Mouse (Mus musculus): ENCODE measurements around the gene Rasgef1b. TPM values are rescaled to one million over a fixed set of nuclear protein-coding genes. Genes with fewer than 3 reads are reported as not detected.

Rasgef1b gene
- polyA plus RNA-seq, 1 experiment from 2014 or later: 115 TPM

GRCm38 (mm10) chr5:99385090-99385489 is 343.8 kb downstream of the Rasgef1b start:
- Histone ChIP-seq H3K36me3 (no peaks in the 10 kb centered on the region), H3K4me3 (no peak overlapping the region), H3K27ac (replicated peaks) (no peak overlapping the region), H3K4me1 (peaks cover 18% of the 10 kb centered on the region), H3K4me2 (replicated peaks) (no peak overlapping the region), H3K27me3 (no peaks in the 10 kb centered on the region), H3K9ac (replicated peaks) (no peak overlapping the region), H3K9me3 (no peaks in the 10 kb centered on the region)
- ATAC-seq (replicated peaks): no peak
- WGBS: 61% methylated on average over 1 of the region's 1 CpGs

- H3K27me3 ChIP-seq: no peaks in the 10 kb centered on the region
- no peak overlapping the region for H3K4me2 ChIP-seq (replicated peaks)
These were observed 345.0 kb downstream of the Rasgef1b start for GRCm38 (mm10) chr5:99383783-99384281.

GRCm38 (mm10) chr5:99382786-99383185 is 346.1 kb downstream of the Rasgef1b start:
- Histone ChIP-seq H3K9ac (replicated peaks) (no peak overlapping the region), H3K4me1 (peaks cover 29% of the 10 kb centered on the region), H3K4me3 (no peak overlapping the region), H3K9me3 (no peaks in the 10 kb centered on the region), H3K4me2 (replicated peaks) (no peak overlapping the region), H3K27me3 (no peaks in the 10 kb centered on the region), H3K36me3 (no peaks in the 10 kb centered on the region), H3K27ac (replicated peaks) (no peak overlapping the region)
- 70% methylated on average over 5 of the region's 5 CpGs for WGBS
- ATAC-seq (replicated peaks): no peak

More at GRCm38 (mm10) chr5:99383783-99384281, 345.0 kb downstream of the Rasgef1b start:
- H3K27ac ChIP-seq (replicated peaks): no peak overlapping the region
- no peaks in the 10 kb centered on the region for H3K9me3 ChIP-seq
- peaks cover 24% of the 10 kb centered on the region for H3K4me1 ChIP-seq
- no peaks in the 10 kb centered on the region for H3K36me3 ChIP-seq
- no peak for ATAC-seq (replicated peaks)
- H3K4me3 ChIP-seq: no peak overlapping the region
- H3K9ac ChIP-seq (replicated peaks): no peak overlapping the region
- WGBS: 84% methylated on average over 13 of the region's 13 CpGs

GRCm38 (mm10) chr5:99381639-99382038 is 347.2 kb downstream of the Rasgef1b start:
- WGBS: 85% methylated on average over 2 of the region's 2 CpGs
- no peaks in the 10 kb centered on the region for H3K27me3 ChIP-seq

GRCm38 (mm10) chr5:99380882-99381281 is 348.0 kb downstream of the Rasgef1b start:
- Histone ChIP-seq H3K4me2 (replicated peaks) (no peak overlapping the region), H3K4me3 (no peak overlapping the region), H3K9ac (replicated peaks) (no peak overlapping the region), H3K9me3 (no peaks in the 10 kb centered on the region), H3K27ac (replicated peaks) (no peak overlapping the region), H3K27me3 (no peaks in the 10 kb centered on the region), H3K4me1 (peaks cover 19% of the 10 kb centered on the region), H3K36me3 (no peaks in the 10 kb centered on the region)
- WGBS: 91% methylated on average over 9 of the region's 9 CpGs
- no peak for ATAC-seq (replicated peaks)

More at GRCm38 (mm10) chr5:99381639-99382038, 347.2 kb downstream of the Rasgef1b start:
- Histone ChIP-seq H3K4me1 (peaks cover 27% of the 10 kb centered on the region), H3K4me3 (no peak overlapping the region), H3K4me2 (replicated peaks) (no peak overlapping the region), H3K36me3 (no peaks in the 10 kb centered on the region), H3K27ac (replicated peaks) (no peak overlapping the region), H3K9ac (replicated peaks) (no peak overlapping the region), H3K9me3 (no peaks in the 10 kb centered on the region)
- ATAC-seq (replicated peaks): no peak

GRCm38 (mm10) chr5:99380166-99380565 is 348.7 kb downstream of the Rasgef1b start:
- Histone ChIP-seq H3K4me1 (peaks cover 14% of the 10 kb centered on the region), H3K4me2 (replicated peaks) (no peak overlapping the region), H3K27ac (replicated peaks) (no peak overlapping the region), H3K36me3 (no peaks in the 10 kb centered on the region), H3K9ac (replicated peaks) (no peak overlapping the region), H3K4me3 (no peak overlapping the region), H3K27me3 (no peaks in the 10 kb centered on the region), H3K9me3 (no peaks in the 10 kb centered on the region)
- 71% methylated on average over 12 of the region's 12 CpGs for WGBS
- no peak for ATAC-seq (replicated peaks)

- Histone ChIP-seq H3K4me1 (peaks cover 14% of the 10 kb centered on the region), H3K9ac (replicated peaks) (no peak overlapping the region), H3K27ac (replicated peaks) (0 out of 2 replicates have a peak overlapping the region, but pooled peaks have one; percentile 3), H3K27me3 (no peaks in the 10 kb centered on the region), H3K4me3 (no peak overlapping the region), H3K36me3 (no peaks in the 10 kb centered on the region), H3K4me2 (replicated peaks) (no peak overlapping the region), H3K9me3 (no peaks in the 10 kb centered on the region)
- WGBS: 50% methylated on average over 11 of the region's 11 CpGs
- 0 out of 2 replicates have a peak, but pooled peaks have one; percentile 48 for ATAC-seq (replicated peaks)
These were observed 350.2 kb downstream of the Rasgef1b start for GRCm38 (mm10) chr5:99378437-99379226.

- Histone ChIP-seq H3K4me2 (replicated peaks) (no peak overlapping the region), H3K4me3 (no peak overlapping the region), H3K27ac (replicated peaks) (no peak overlapping the region), H3K9me3 (no peaks in the 10 kb centered on the region), H3K4me1 (peaks cover 14% of the 10 kb centered on the region), H3K27me3 (no peaks in the 10 kb centered on the region), H3K36me3 (no peaks in the 10 kb centered on the region), H3K9ac (replicated peaks) (no peak overlapping the region)
- 87% methylated on average over 7 of the region's 7 CpGs for WGBS
- ATAC-seq (replicated peaks): no peak
These were observed 353.1 kb downstream of the Rasgef1b start for GRCm38 (mm10) chr5:99375725-99376124.

- no peak overlapping the region for H3K9ac ChIP-seq (replicated peaks)
- no peaks in the 10 kb centered on the region for H3K9me3 ChIP-seq
- no peak overlapping the region for H3K4me2 ChIP-seq (replicated peaks)
- no peaks in the 10 kb centered on the region for H3K27me3 ChIP-seq
- H3K4me1 ChIP-seq: peaks cover 14% of the 10 kb centered on the region
- no peak overlapping the region for H3K4me3 ChIP-seq
- ATAC-seq (replicated peaks): no peak
- WGBS: 83% methylated on average over 6 of the region's 6 CpGs
- H3K27ac ChIP-seq (replicated peaks): no peak overlapping the region
- no peaks in the 10 kb centered on the region for H3K36me3 ChIP-seq
These were observed 354.4 kb downstream of the Rasgef1b start for GRCm38 (mm10) chr5:99374460-99374859.

- WGBS: 84% methylated on average over 8 of the region's 8 CpGs
- no peak overlapping the region for H3K4me2 ChIP-seq (replicated peaks)
- no peaks in the 10 kb centered on the region for H3K27me3 ChIP-seq
- H3K4me1 ChIP-seq: peaks cover 6% of the 10 kb centered on the region
- no peaks in the 10 kb centered on the region for H3K9me3 ChIP-seq
- no peaks in the 10 kb centered on the region for H3K36me3 ChIP-seq
- no peak overlapping the region for H3K27ac ChIP-seq (replicated peaks)
- no peak for ATAC-seq (replicated peaks)
- no peak overlapping the region for H3K4me3 ChIP-seq
- no peak overlapping the region for H3K9ac ChIP-seq (replicated peaks)
These were observed 355.2 kb downstream of the Rasgef1b start for GRCm38 (mm10) chr5:99373570-99374151.

GRCm38 (mm10) chr5:99370636-99371035 is 358.2 kb downstream of the Rasgef1b start:
- Histone ChIP-seq H3K27ac (replicated peaks) (no peak overlapping the region), H3K9me3 (no peaks in the 10 kb centered on the region), H3K36me3 (no peaks in the 10 kb centered on the region), H3K4me2 (replicated peaks) (no peak overlapping the region), H3K9ac (replicated peaks) (no peak overlapping the region), H3K4me3 (no peak overlapping the region), H3K27me3 (no peaks in the 10 kb centered on the region), H3K4me1 (no peaks in the 10 kb centered on the region)
- 92% methylated on average over 5 of the region's 5 CpGs for WGBS
- no peak for ATAC-seq (replicated peaks)

GRCm38 (mm10) chr5:99369256-99369655 is 359.6 kb downstream of the Rasgef1b start:
- no peak overlapping the region for H3K27ac ChIP-seq (replicated peaks)
- no peaks in the 10 kb centered on the region for H3K36me3 ChIP-seq
- WGBS: 86% methylated on average over 6 of the region's 6 CpGs
- H3K9ac ChIP-seq (replicated peaks): no peak overlapping the region
- H3K4me1 ChIP-seq: no peaks in the 10 kb centered on the region
- H3K27me3 ChIP-seq: no peaks in the 10 kb centered on the region
- no peak for ATAC-seq (replicated peaks)
- no peak overlapping the region for H3K4me3 ChIP-seq
- H3K9me3 ChIP-seq: no peaks in the 10 kb centered on the region
- no peak overlapping the region for H3K4me2 ChIP-seq (replicated peaks)

All from forebrain, embryonic 15.5 days (tissue).